Mouse (Mus musculus) kidney, adult 2 months (tissue): Measurements from ENCODE around the gene Cd63. TPM values are rescaled to one million over a fixed set of nuclear protein-coding genes. Genes with fewer than 3 reads are reported as not detected.

Experiments used
- DNase-seq: peaks from one replicate; pipeline ENCODE4 v3.0.0; 2021
- H3K27ac ChIP-seq: fragments of 200-500 bp; 2 replicates; pipeline ENCODE4 v1.5.1; 2012; ENCODE audit warnings: low read depth, low read length, control low read depth, inconsistent platforms; ENCODE audit not compliant: insufficient read depth
- H3K27me3 ChIP-seq: fragments of 200-500 bp; replicated peaks from 2 replicates; pipeline ENCODE4 v1.6.1; 2012; ENCODE audit warnings: mild to moderate bottlenecking, moderate library complexity, low read length, inconsistent platforms; ENCODE audit not compliant: control insufficient read depth, insufficient read depth
- H3K36me3 ChIP-seq: fragments of 200-500 bp; 2 replicates; pipeline ENCODE4 v1.6.1; 2012; ENCODE audit warnings: mild to moderate bottlenecking, moderate library complexity, low read length, inconsistent platforms; ENCODE audit not compliant: control insufficient read depth, insufficient read depth
- H3K4me1 ChIP-seq: fragments of 200-500 bp; 2 replicates; pipeline ENCODE4 v1.6.1; 2011; ENCODE audit warnings: low read length; ENCODE audit not compliant: control insufficient read depth, insufficient read depth
- H3K4me3 ChIP-seq: fragments of 200-500 bp; 2 replicates; pipeline ENCODE4 v1.5.1; 2011; ENCODE audit warnings: mild to moderate bottlenecking, low read depth, low read length, control low read depth; ENCODE audit not compliant: insufficient read depth
- CTCF ChIP-seq: fragments of 200-500 bp; conservative IDR thresholded peaks from 2 replicates; pipeline ENCODE4 v1.5.1; 2011; ENCODE audit warnings: low read depth, mild to moderate bottlenecking, control low read depth, low read length, moderate library complexity, mixed read lengths; ENCODE audit not compliant: insufficient read depth, insufficient read length
- POLR2A ChIP-seq: fragments of 200-500 bp; IDR thresholded peaks from one replicate; pipeline ENCODE4 v1.6.1; 2011; ENCODE audit warnings: low read depth, low read length, control low read depth
- WGBS: fragments of 180-500 bp; shearing (Covaris S2); methylation state at CpG from one replicate; pipeline ENCODE4 v1.1.7; 2018; 5-methylcytosine and 5-hydroxymethylcytosine counted together
- polyA plus RNA-seq: library from polyadenylated mRNA; depleted of rRNA; stranded (reverse); fragments of >200 nt; gene quantifications from 2 replicates; pipeline ENCODE4 v1.2.3, GENCODE M21; 2012

The Cd63 gene
- polyA plus RNA-seq, 1 experiment: 847 TPM

- WGBS: 36% methylated on average over 5 of the region's 5 CpGs
- Histone ChIP-seq H3K36me3 (0 out of 2 replicates have a peak, but pooled peaks cover 2% of the 10 kb centered on the region), H3K27ac (peak overlapping the region; percentile 54; the same call in 1 of the 2 replicates), H3K27me3 (no peaks in the 10 kb centered on the region), H3K4me1 (peaks cover 17% of the 10 kb centered on the region; the same call in 1 of the 2 replicates), H3K4me3 (no peak overlapping the region)
- peak; percentile 78 for DNase-seq
- TF ChIP-seq POLR2A (no peak), CTCF (no peak)
These were observed 18.7 kb upstream of the Cd63 start for GRCm38 (mm10) chr10:128882067-128882466.

- H3K36me3 ChIP-seq: no peaks in the 10 kb centered on the region
- no peaks in the 10 kb centered on the region for H3K27me3 ChIP-seq
- H3K27ac ChIP-seq: 0 out of 2 replicates have a peak overlapping the region, but pooled peaks have one; percentile 26
- H3K4me1 ChIP-seq: 0 out of 2 replicates have a peak, but pooled peaks cover 2% of the 10 kb centered on the region
- DNase-seq: peak; percentile 21
- H3K4me3 ChIP-seq: peak overlapping the region; percentile 11
- 10% methylated on average over 7 of the region's 7 CpGs for WGBS
- TF ChIP-seq POLR2A (no peak), CTCF (no peak)
These were observed 11.6 kb upstream of the Cd63 start for GRCm38 (mm10) chr10:128888941-128889827.

GRCm38 (mm10) chr10:128889846-128890245, 10.9 kb upstream of the Cd63 start:
- WGBS: 67% methylated on average over 1 of the region's 2 CpGs
- 0 out of 2 replicates have a peak, but pooled peaks cover 2% of the 10 kb centered on the region for H3K4me1 ChIP-seq
- no peak for DNase-seq
- TF ChIP-seq POLR2A (no peak), CTCF (no peak)
- no peak overlapping the region for H3K27ac ChIP-seq
- no peaks in the 10 kb centered on the region for H3K27me3 ChIP-seq
- H3K36me3 ChIP-seq: no peaks in the 10 kb centered on the region
- no peak overlapping the region for H3K4me3 ChIP-seq

GRCm38 (mm10) chr10:128890383-128891295, 10.2 kb upstream of the Cd63 start:
- WGBS: 2% methylated on average over 40 of the region's 40 CpGs
- Histone ChIP-seq H3K27ac (no peak overlapping the region), H3K27me3 (no peaks in the 10 kb centered on the region), H3K4me1 (peaks cover 8% of the 10 kb centered on the region; the same call in 1 of the 2 replicates), H3K36me3 (no peaks in the 10 kb centered on the region), H3K4me3 (peak overlapping the region; percentile 81)
- TF ChIP-seq CTCF: no peak
- DNase-seq: no peak

GRCm38 (mm10) chr10:128891296-128892094, 9.3 kb upstream of the Cd63 start, which contains the start of gene Gdf11:
Gene Gdf11, minus strand, starts transcription at chr10:128891718.
- H3K27ac ChIP-seq: no peak within 1 kb of the TSS
- peak; percentile 52 for DNase-seq
- 1% methylated on average over 71 of the region's 89 CpGs for WGBS
- no peaks in the 10 kb centered on the region for H3K36me3 ChIP-seq
- TF ChIP-seq POLR2A (no peak), CTCF (no peak)
- H3K27me3 ChIP-seq: no peaks in the 10 kb centered on the region
- H3K4me3 ChIP-seq: peak within 1 kb of the TSS; percentile 81
- peaks cover 12% of the 10 kb centered on the region; the same call in 1 of the 2 replicates for H3K4me1 ChIP-seq

- Histone ChIP-seq H3K27ac (no peak overlapping the region), H3K4me1 (peaks cover 12% of the 10 kb centered on the region; the same call in 1 of the 2 replicates), H3K4me3 (peak overlapping the region; percentile 34; the same call in 1 of the 2 replicates), H3K27me3 (no peaks in the 10 kb centered on the region), H3K36me3 (no peaks in the 10 kb centered on the region)
- no peak for DNase-seq
- WGBS: 24% methylated on average over 9 of the region's 9 CpGs
- TF ChIP-seq CTCF: no peak
- TF ChIP-seq POLR2A: no peak
These were observed 8.5 kb upstream of the Cd63 start for GRCm38 (mm10) chr10:128892246-128892645.
